Mouse (Mus musculus) bone marrow macrophage, adult 2 months (primary cell): ENCODE results near the gene Nfkb2. TPM values are rescaled to one million over a fixed set of nuclear protein-coding genes. Genes with fewer than 3 reads are reported as not detected.
A peak's percentile ranks its signal among the peaks of the same experiment; 100 is the strongest.

Source experiments
- H3K27ac ChIP-seq: 2 replicates; pipeline ENCODE4 v1.5.1; 2012; ENCODE audit warnings: low read depth, low read length; ENCODE audit not compliant: insufficient read depth
- H3K4me1 ChIP-seq: 2 replicates; pipeline ENCODE4 v1.6.1; 2012; ENCODE audit warnings: low read length; ENCODE audit not compliant: control insufficient read depth, insufficient read depth
- H3K4me3 ChIP-seq: 2 replicates; pipeline ENCODE4 v1.5.1; 2012; ENCODE audit warnings: mild to moderate bottlenecking, low read length, moderate library complexity; ENCODE audit not compliant: insufficient read depth
- CTCF ChIP-seq: IDR thresholded peaks from 2 replicates; pipeline ENCODE4 v1.5.1; 2012; ENCODE audit warnings: low read depth, mild to moderate bottlenecking, low read length, moderate library complexity
- POLR2A ChIP-seq: IDR thresholded peaks from 2 replicates; pipeline ENCODE4 v1.6.1; 2012; ENCODE audit warnings: mild to moderate bottlenecking, low read depth, low read length, borderline replicate concordance
- polyA plus RNA-seq: library from polyadenylated mRNA; stranded (reverse); fragments of >200 nt; gene quantifications from 2 replicates; pipeline ENCODE4 v1.2.4, GENCODE M21; 2012; ENCODE audit not compliant: missing spikeins, insufficient read depth, insufficient read length

The Nfkb2 gene
- polyA plus RNA-seq, 1 experiment = 51.7 TPM

- peak overlapping the region; percentile 28; the same call in 1 of the 2 replicates for H3K4me3 ChIP-seq
- H3K4me1 ChIP-seq = peaks cover 8% of the 10 kb centered on the region
- no peak overlapping the region for H3K27ac ChIP-seq
- TF ChIP-seq POLR2A = no peak
- TF ChIP-seq CTCF = peak; percentile 61
These were observed 4.8 kb downstream of the Nfkb2 start for GRCm38 (mm10) chr19:46308706-46309435.

- TF ChIP-seq POLR2A = no peak
- no peak for TF ChIP-seq CTCF
- H3K4me1 ChIP-seq = peaks cover 7% of the 10 kb centered on the region; the same call in 1 of the 2 replicates
- no peak overlapping the region for H3K27ac ChIP-seq
- no peak overlapping the region for H3K4me3 ChIP-seq
These were observed 5.7 kb downstream of the Nfkb2 start for GRCm38 (mm10) chr19:46309651-46310305.

GRCm38 (mm10) chr19:46310312-46310865, 6.3 kb downstream of the Nfkb2 start:
- Histone ChIP-seq H3K27ac (no peak overlapping the region), H3K4me1 (peaks cover 11% of the 10 kb centered on the region), H3K4me3 (no peak overlapping the region)
- TF ChIP-seq CTCF (no peak), POLR2A (no peak)

- Histone ChIP-seq H3K4me3 (no peak overlapping the region), H3K4me1 (peaks cover 9% of the 10 kb centered on the region), H3K27ac (no peak overlapping the region)
- TF ChIP-seq CTCF = no peak
- no peak for TF ChIP-seq POLR2A
These were observed 7.2 kb downstream of the Nfkb2 start for GRCm38 (mm10) chr19:46311341-46311740.

- H3K4me1 ChIP-seq = peaks cover 9% of the 10 kb centered on the region
- H3K4me3 ChIP-seq = no peak overlapping the region
- TF ChIP-seq CTCF = no peak
- no peak overlapping the region for H3K27ac ChIP-seq
These were observed 8.4 kb downstream of the Nfkb2 start for GRCm38 (mm10) chr19:46312566-46312965.

GRCm38 (mm10) chr19:46313116-46313515, 9.0 kb downstream of the Nfkb2 start:
- TF ChIP-seq CTCF (no peak), POLR2A (no peak)
- no peak overlapping the region for H3K27ac ChIP-seq
- H3K4me1 ChIP-seq = peaks cover 9% of the 10 kb centered on the region
- no peak overlapping the region for H3K4me3 ChIP-seq

- TF ChIP-seq CTCF = no peak
- no peak for TF ChIP-seq POLR2A
These were observed 9.5 kb downstream of the Nfkb2 start for GRCm38 (mm10) chr19:46313591-46313990.

DNA sequence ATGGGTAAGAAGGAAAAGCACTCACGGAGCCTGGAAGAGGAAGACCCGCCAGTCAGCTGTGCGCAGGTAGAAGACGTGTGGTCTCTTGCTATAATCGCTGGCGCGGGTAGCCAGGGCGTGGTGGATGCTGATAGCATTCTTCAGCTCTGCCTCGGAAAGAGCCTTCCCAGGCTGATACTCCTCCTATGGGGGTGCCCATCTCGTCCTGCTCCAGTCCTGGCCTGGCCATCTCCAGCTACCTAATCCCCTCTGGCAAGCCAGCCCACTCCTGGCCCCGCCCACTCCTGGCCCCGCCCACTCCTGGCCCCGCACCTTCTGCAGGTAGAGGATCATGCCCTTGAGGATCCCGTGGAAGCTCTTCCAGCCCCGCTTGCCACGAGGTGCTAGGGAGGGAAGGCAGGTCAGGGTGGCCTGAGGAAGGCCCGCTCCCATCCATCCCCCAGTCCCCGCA, 10.1 kb downstream of the Nfkb2 start:
- H3K27ac ChIP-seq = no peak overlapping the region
- H3K4me3 ChIP-seq = no peak overlapping the region
- TF ChIP-seq POLR2A = no peak
- TF ChIP-seq CTCF = no peak
- H3K4me1 ChIP-seq = peaks cover 9% of the 10 kb centered on the region

More at GRCm38 (mm10) chr19:46313591-46313990, 9.5 kb downstream of the Nfkb2 start:
- Histone ChIP-seq H3K4me1 (peaks cover 8% of the 10 kb centered on the region), H3K4me3 (no peak overlapping the region), H3K27ac (no peak overlapping the region)

DNA sequence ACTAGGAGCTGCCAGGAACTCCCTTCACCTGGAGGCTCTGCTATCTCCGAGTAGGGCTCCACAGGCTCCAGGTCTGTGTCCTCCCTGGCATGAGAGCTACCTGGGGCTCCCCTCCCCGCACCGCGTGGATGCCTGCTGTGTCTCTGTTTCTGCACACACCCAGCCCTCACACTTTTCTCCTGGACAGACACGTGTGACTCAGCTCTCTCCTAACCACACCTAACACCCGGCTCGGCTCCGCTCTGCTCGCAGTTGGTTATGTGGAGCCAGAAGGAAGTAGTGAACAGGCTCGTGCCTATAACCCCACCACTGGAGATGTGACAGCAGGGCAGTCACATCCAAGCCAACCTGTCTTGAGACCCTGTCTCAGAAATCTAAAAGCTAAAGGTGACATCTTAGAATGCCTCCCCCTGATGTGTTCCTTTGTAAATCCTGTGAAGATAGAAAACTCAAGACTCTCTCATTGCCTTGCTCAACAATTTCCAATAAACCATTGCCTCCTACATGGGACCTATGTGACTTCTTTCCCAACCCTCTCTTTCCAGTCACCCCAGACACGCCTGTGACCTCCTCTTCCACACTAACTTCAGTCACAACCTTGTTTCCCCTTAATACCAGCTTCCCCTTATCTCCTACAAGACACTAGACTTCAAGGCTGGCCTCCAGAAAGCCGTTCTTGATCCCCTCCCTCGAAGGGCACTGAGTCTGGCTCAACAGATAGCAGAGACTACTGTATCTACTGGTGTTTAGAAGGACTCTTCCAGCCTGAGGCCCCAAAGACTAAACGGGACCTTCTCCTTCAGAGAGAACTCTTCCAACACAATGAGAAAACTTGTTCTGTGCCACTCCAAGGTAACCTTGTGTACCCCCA, 11.0 kb downstream of the Nfkb2 start:
- no peak overlapping the region for H3K27ac ChIP-seq
- TF ChIP-seq POLR2A (no peak), CTCF (no peak)
- no peak overlapping the region for H3K4me3 ChIP-seq
- peaks cover 9% of the 10 kb centered on the region for H3K4me1 ChIP-seq
